Mouse (Mus musculus) embryonic facial prominence, embryonic 13.5 days (tissue): ENCODE data around the gene Rtn4ip1. TPM values are rescaled to one million over a fixed set of nuclear protein-coding genes. Genes with fewer than 3 reads are reported as not detected.
"Not testable (repeated sequence)": the region's sequence is repeated elsewhere in the genome, so short reads cannot be mapped to it uniquely, and the experiment has no call there.

Experiments
- ATAC-seq: fragments of 200-750 bp; cut with Nextera tagmentation; 2 replicates; pipeline ENCODE4 v1.8.0; 2017; ENCODE audit warnings: low read depth; ENCODE audit not compliant: insufficient number of reproducible peaks, insufficient read depth, low FRiP score, low TSS enrichment
- H3K27ac ChIP-seq: fragments of 300-500 bp; sonication (generic); 2 replicates; pipeline ENCODE4 v1.5.1; 2015; ENCODE audit warnings: moderate library complexity, mild to moderate bottlenecking, inconsistent platforms
- H3K27me3 ChIP-seq: fragments of 300-500 bp; sonication (generic); 2 replicates; pipeline ENCODE4 v1.6.1; 2015; ENCODE audit warnings: mild to moderate bottlenecking, inconsistent platforms
- H3K36me3 ChIP-seq: fragments of 300-500 bp; sonication (generic); 2 replicates; pipeline ENCODE4 v1.6.1; 2015; ENCODE audit warnings: mild to moderate bottlenecking, inconsistent platforms
- H3K4me1 ChIP-seq: fragments of 300-500 bp; sonication (generic); 2 replicates; pipeline ENCODE4 v1.6.1; 2015; ENCODE audit warnings: inconsistent platforms
- H3K4me2 ChIP-seq: fragments of 300-500 bp; sonication (generic); 2 replicates; pipeline ENCODE4 v1.6.1; 2015; ENCODE audit warnings: moderate library complexity, mild to moderate bottlenecking, inconsistent platforms
- H3K4me3 ChIP-seq: fragments of 300-500 bp; sonication (generic); 2 replicates; pipeline ENCODE4 v1.5.1; 2015; ENCODE audit warnings: mild to moderate bottlenecking, inconsistent platforms
- H3K9ac ChIP-seq: fragments of 300-500 bp; sonication (generic); 2 replicates; pipeline ENCODE4 v1.6.1; 2015; ENCODE audit warnings: mild to moderate bottlenecking, inconsistent platforms
- H3K9me3 ChIP-seq: fragments of 300-500 bp; sonication (generic); 2 replicates; pipeline ENCODE4 v1.6.1; 2016; ENCODE audit warnings: inconsistent platforms
- WGBS: fragments of 180-500 bp; shearing (Covaris S2); methylation state at CpG from one replicate; pipeline ENCODE4 v1.1.7; 2015; ENCODE audit warnings: mixed read lengths; 5-methylcytosine and 5-hydroxymethylcytosine counted together
- polyA plus RNA-seq: library from polyadenylated mRNA; unstranded; fragments of >200 nt; fragmentation: Nextera tagmentation; extraction: Ambion mirVana; gene quantifications from 2 replicates; pipeline ENCODE4 v1.2.1, GENCODE M21; 2015

Rtn4ip1 gene
- polyA plus RNA-seq, 1 experiment from 2014 or later, result 15.3 TPM

DNA sequence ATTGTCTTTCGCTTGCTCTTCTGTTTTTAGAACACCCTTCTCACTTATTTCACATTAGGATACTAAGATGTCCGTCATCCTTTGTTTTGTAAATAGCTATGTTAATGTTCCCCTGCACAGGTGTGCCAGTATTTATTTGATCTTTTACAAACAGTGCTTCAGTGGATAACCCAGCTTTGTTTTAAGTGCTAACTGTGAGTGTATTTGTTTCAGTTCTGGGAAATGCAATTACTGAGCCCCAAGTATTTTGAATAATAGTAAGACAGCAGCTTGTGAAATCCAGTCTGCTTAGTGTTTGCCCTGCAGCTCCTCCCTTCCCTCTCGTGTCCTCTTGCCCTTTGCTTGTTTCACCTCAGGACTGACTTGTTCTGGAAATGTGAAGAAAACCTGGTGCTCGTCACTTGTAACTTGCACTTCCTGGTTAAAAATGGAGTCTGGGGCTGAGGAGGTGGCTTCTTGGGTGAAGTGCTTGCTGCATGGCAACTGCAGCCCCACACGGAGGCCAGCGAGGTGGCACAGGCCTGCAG lies 37.6 kb downstream of the Rtn4ip1 start:
- Histone ChIP-seq H3K27ac (no peak overlapping the region), H3K4me3 (no peak overlapping the region)

DNA sequence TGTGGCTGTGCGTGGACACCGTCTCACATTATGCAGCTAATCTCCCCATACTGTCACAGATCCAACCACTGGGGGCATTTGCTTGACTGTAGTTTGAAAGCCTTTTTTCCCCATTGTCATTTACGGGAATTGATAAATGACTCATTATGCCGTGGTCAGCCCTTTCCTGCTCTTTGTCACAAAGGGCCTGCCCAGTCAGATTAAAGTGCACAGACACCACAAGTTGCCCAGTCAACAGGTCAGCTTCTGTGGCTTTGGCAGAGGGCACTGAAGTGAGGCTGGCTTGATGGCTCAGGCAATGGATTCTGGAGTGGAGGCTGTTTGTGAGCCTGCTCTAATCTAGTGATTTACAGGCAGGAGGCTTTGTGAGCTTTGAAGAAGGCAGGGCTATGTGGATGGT lies 42.1 kb downstream of the Rtn4ip1 start:
- H3K27me3 ChIP-seq, result no peaks in the 10 kb centered on the region

More for the DNA sequence above, 37.6 kb downstream of the Rtn4ip1 start:
- H3K27me3 ChIP-seq, result no peaks in the 10 kb centered on the region
- H3K36me3 ChIP-seq, result 0 out of 2 replicates have a peak, but pooled peaks cover 7% of the 10 kb centered on the region
- H3K4me1 ChIP-seq, result no peaks in the 10 kb centered on the region
- H3K4me2 ChIP-seq, result no peak overlapping the region
- no peak overlapping the region for H3K9ac ChIP-seq
- WGBS, result 79% methylated on average over 6 of the region's 6 CpGs
- H3K9me3 ChIP-seq, result no peaks in the 10 kb centered on the region
- no peak for ATAC-seq

DNA sequence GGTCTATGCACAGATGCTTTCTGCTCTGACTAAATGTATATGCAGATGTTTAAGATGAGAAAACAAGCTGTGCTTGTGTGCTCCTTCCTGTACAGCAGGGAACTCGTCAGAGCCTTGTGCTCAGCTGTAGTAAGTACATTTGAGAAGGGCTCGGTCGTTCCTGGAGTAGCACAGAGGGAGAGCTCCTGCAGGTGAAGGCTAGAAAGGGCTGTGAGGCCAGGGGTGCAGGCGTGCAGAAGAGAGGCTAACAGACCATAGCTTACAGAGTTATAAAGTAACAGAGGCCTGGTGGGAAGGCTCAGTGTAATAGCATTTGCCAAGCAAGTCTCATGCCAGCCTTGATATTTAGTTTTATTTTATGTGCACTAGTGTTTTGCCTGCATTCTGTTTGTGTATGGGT lies 43.8 kb downstream of the Rtn4ip1 start:
- H3K4me3 ChIP-seq, result no peak overlapping the region
- no peaks in the 10 kb centered on the region for H3K4me1 ChIP-seq
- H3K9ac ChIP-seq, result no peak overlapping the region
- no peak for ATAC-seq
- no peaks in the 10 kb centered on the region for H3K27me3 ChIP-seq
- no peak overlapping the region for H3K4me2 ChIP-seq
- H3K36me3 ChIP-seq, result peaks cover 18% of the 10 kb centered on the region
- 77% methylated on average over 4 of the region's 4 CpGs for WGBS
- no peak overlapping the region for H3K27ac ChIP-seq
- H3K9me3 ChIP-seq, result no peaks in the 10 kb centered on the region

More for the DNA sequence above, 42.1 kb downstream of the Rtn4ip1 start:
- Histone ChIP-seq H3K4me2 (no peak overlapping the region), H3K9ac (no peak overlapping the region), H3K36me3 (peaks cover 15% of the 10 kb centered on the region), H3K27ac (no peak overlapping the region), H3K9me3 (no peaks in the 10 kb centered on the region), H3K4me3 (no peak overlapping the region), H3K4me1 (no peaks in the 10 kb centered on the region)
- ATAC-seq, result no peak
- 70% methylated on average over 4 of the region's 4 CpGs for WGBS

DNA sequence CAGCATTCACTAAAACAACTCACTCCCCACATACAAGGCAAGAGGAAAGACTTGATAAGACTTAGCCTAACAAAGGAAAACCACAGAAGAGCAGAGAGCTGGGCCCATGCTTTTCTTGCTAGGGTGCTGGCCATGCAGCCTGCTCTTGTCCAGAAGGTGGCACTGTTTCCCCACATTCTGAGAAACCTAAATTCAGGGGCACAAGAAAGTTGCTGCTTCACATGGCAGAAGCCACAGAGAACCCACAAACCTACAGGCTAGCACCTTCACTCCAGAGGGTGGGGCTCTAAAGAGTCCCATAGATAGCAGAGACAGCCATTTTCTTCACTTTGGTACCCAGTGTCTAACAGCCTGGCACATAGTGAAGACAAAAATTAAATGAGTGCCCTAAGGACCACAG lies 52.3 kb downstream of the Rtn4ip1 start:
- ATAC-seq, result no peak
- H3K4me3 ChIP-seq, result no peak overlapping the region
- H3K27me3 ChIP-seq, result no peaks in the 10 kb centered on the region
- H3K27ac ChIP-seq, result no peak overlapping the region
- H3K4me2 ChIP-seq, result no peak overlapping the region
- 0 out of 2 replicates have a peak, but pooled peaks cover 3% of the 10 kb centered on the region for H3K36me3 ChIP-seq
- no peak overlapping the region for H3K9ac ChIP-seq
- H3K4me1 ChIP-seq, result no peaks in the 10 kb centered on the region
- H3K9me3 ChIP-seq, result no peaks in the 10 kb centered on the region

DNA sequence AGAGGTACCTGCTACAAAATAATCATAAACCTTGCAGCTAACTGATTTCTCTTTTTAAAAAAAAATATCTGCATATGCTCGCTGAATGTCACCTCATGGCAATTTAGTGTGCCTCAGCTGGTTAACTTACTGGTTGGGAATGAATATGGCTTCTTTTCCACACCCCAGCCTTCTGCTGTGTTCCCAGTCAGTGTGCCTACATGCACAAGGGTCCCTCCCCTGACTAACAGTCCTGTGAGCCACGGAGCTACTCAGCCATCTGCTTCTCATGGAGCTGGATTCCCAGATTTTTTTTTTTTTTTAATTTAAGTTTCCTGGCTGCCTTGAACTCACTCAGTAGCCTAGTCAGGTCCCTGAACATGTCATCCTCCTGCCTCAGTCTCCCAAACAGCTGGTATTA lies 63.3 kb downstream of the Rtn4ip1 start:
- ATAC-seq, result no peak
- no peak overlapping the region for H3K9ac ChIP-seq
- H3K4me3 ChIP-seq, result no peak overlapping the region
- H3K27me3 ChIP-seq, result no peaks in the 10 kb centered on the region
- H3K27ac ChIP-seq, result no peak overlapping the region
- no peaks in the 10 kb centered on the region for H3K9me3 ChIP-seq
- no peaks in the 10 kb centered on the region for H3K36me3 ChIP-seq
- 41% methylated on average over 2 of the region's 2 CpGs for WGBS
- H3K4me2 ChIP-seq, result no peak overlapping the region
- H3K4me1 ChIP-seq, result no peaks in the 10 kb centered on the region

DNA sequence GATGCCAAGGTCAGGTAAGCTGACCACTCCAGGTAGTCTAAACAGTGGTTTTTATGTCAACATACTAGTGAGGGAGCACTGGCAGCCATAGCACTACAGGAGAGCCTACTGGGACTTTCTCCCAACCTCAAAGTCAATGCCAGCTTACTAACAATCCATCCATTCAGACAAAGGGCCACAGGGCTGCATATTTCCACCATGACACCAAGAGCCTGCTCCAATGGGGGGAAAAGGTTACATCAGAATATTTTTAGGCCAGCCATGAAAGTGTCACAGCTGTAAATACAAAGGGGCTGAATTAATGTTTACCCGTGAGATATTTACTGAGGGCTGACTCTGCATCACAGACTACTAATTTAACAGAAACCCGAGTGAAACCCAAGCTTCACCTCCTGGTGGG lies 71.6 kb downstream of the Rtn4ip1 start:
- no peaks in the 10 kb centered on the region for H3K4me1 ChIP-seq
- ATAC-seq, result no peak
- H3K27me3 ChIP-seq, result no peaks in the 10 kb centered on the region
- H3K9me3 ChIP-seq, result no peaks in the 10 kb centered on the region
- no peak overlapping the region for H3K4me3 ChIP-seq
- H3K27ac ChIP-seq, result no peak overlapping the region
- no peaks in the 10 kb centered on the region for H3K36me3 ChIP-seq
- WGBS, result 59% methylated on average over 2 of the region's 2 CpGs
- H3K4me2 ChIP-seq, result no peak overlapping the region
- H3K9ac ChIP-seq, result no peak overlapping the region

DNA sequence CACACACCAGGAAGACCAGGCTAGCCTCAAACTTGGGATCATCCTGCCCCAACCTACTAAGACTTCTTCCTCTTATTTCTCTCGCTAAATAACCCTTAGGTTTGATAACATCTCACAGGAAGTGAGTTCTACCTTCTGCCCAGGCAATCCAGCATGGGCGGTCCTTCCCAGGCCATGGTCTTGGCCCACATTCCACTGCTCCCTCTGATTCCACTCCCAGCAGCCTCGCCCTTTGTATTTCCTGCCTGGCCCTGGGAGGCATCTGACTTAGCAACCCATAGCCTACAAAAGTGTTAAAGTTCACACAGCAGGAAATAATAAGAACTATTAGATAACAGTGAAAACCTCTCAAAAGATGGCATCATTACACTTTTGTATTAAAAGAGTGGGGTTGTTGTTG lies 75.7 kb downstream of the Rtn4ip1 start:
- 59% methylated on average over 3 of the region's 3 CpGs for WGBS
- Histone ChIP-seq H3K9ac (no peak overlapping the region), H3K27ac (no peak overlapping the region), H3K4me3 (no peak overlapping the region), H3K9me3 (no peaks in the 10 kb centered on the region), H3K4me2 (no peak overlapping the region), H3K36me3 (no peaks in the 10 kb centered on the region), H3K4me1 (no peaks in the 10 kb centered on the region), H3K27me3 (no peaks in the 10 kb centered on the region)
- ATAC-seq, result no peak

DNA sequence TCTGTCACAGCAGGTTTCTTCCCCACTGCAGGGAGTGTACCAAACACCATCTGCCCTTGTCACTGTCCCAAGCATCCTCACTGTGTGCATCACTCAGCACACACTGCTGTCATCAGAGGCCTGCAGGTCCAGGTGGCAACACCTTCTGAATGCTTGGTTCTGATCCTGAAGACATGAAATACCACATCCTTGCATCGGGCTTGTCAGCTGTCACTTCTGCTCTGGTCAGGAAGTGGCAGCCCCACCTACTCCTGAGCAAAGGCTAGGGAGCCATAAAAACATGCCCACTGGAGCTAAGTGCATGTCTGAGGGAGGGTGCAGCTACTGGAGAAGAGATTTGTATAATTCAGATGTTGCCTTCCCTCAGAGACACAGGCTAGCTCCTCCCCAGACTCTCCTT lies 78.5 kb downstream of the Rtn4ip1 start:
- H3K27me3 ChIP-seq, result no peaks in the 10 kb centered on the region
- H3K4me1 ChIP-seq, result no peaks in the 10 kb centered on the region
- no peak overlapping the region for H3K4me3 ChIP-seq
- H3K36me3 ChIP-seq, result no peaks in the 10 kb centered on the region
- H3K27ac ChIP-seq, result no peak overlapping the region
- no peaks in the 10 kb centered on the region for H3K9me3 ChIP-seq
- no peak overlapping the region for H3K9ac ChIP-seq
- H3K4me2 ChIP-seq, result no peak overlapping the region
- WGBS, result 65% methylated on average over 1 of the region's 1 CpGs
- ATAC-seq, result no peak

DNA sequence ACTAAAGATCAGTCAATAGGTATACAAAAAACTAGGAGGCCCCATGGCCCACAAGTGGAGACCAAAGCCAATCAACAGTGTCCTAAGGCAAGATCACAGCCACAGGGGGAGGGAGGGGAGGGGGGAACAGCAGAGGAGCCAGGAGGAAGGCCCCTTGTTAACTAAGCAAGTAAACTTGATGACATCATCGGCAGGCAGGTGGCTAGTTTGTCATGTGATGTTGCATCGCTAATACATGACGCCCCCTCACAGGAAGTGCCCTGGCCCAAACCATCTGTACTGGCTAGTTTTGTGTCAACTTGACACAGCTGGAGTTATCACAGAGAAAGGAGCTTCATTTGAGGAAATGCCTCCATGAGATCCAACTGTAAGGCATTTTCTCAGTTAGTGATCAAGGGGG lies 79.1 kb downstream of the Rtn4ip1 start:
- WGBS, result 86% methylated on average over 3 of the region's 3 CpGs
- H3K4me3 ChIP-seq, result not testable (repeated sequence)

DNA sequence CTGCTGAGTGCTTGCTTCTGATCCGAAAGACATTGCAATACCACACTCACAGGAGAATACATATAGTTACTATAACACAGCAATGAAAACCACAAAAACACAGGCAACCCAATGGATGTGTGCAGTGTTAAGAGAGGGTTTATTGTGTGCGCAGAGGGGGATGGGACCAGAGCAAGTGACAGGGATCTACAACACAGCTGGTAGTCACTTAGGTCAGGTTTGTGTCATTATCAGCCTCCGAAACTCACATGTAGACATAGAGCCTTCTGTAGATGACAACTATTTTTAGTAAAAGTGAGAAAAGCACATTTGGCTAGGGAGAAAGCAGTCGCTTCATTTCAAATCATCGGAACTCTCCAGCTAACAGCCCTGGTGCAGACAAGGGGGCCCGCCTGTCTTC lies 80.9 kb downstream of the Rtn4ip1 start:
- H3K4me3 ChIP-seq, result no peak overlapping the region
- no peaks in the 10 kb centered on the region for H3K9me3 ChIP-seq
- H3K27ac ChIP-seq, result no peak overlapping the region
- no peaks in the 10 kb centered on the region for H3K27me3 ChIP-seq
- WGBS, result 87% methylated on average over 6 of the region's 6 CpGs
- ATAC-seq, result no peak
- no peaks in the 10 kb centered on the region for H3K4me1 ChIP-seq
- no peak overlapping the region for H3K9ac ChIP-seq
- no peaks in the 10 kb centered on the region for H3K36me3 ChIP-seq
- no peak overlapping the region for H3K4me2 ChIP-seq

More for the DNA sequence above, 79.1 kb downstream of the Rtn4ip1 start:
- H3K9me3 ChIP-seq, H3K4me1 ChIP-seq, H3K4me2 ChIP-seq, H3K27me3 ChIP-seq, ATAC-seq, H3K27ac ChIP-seq, H3K9ac ChIP-seq, H3K36me3 ChIP-seq: not testable (repeated sequence)

DNA sequence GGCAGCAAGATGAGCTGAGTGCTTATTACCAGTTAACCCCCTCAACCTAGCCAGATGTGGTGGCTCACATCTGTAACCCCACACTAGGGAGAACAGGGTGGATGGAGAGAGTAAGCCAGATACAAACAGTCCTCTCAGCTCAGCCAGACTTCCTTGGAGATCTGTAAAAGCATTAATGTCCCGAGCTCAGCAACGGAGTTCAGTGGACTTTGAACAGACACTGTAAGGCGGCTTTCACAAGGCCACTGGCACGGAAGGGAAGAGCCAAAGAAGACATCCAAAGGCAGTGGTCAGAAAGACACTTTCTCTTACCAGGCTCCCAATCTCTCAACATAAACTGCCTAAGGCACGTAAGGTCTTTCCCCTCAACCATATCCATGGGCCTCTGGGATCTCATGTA lies 81.6 kb downstream of the Rtn4ip1 start:
- Histone ChIP-seq H3K27ac (no peak overlapping the region), H3K27me3 (no peaks in the 10 kb centered on the region), H3K9ac (no peak overlapping the region), H3K9me3 (no peaks in the 10 kb centered on the region), H3K36me3 (no peaks in the 10 kb centered on the region), H3K4me1 (no peaks in the 10 kb centered on the region), H3K4me3 (no peak overlapping the region), H3K4me2 (no peak overlapping the region)
- 81% methylated on average over 5 of the region's 5 CpGs for WGBS
- ATAC-seq, result no peak

DNA sequence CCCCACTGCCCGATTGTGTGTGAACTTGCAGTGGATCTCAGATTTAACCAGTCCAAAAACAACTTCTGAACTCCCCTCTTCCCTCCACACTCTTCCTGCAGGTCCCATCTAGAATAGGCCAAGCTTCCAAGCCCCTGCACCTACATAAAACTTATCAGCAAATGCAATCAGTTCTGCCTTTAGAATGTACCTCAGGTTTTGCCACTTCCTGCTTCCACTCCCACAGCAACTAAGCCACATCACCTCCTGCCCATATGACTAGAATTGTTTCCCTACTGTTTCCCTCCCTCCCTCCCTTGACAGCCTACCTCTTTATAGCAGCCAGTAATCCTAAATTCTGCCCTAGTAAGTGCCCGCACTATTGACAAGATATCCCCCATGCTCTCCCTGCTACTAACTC lies 82.3 kb downstream of the Rtn4ip1 start:
- Histone ChIP-seq H3K4me1 (no peaks in the 10 kb centered on the region), H3K27me3 (no peaks in the 10 kb centered on the region), H3K36me3 (no peaks in the 10 kb centered on the region), H3K27ac (no peak overlapping the region), H3K4me3 (no peak overlapping the region), H3K9ac (no peak overlapping the region), H3K4me2 (no peak overlapping the region), H3K9me3 (no peaks in the 10 kb centered on the region)
- 92% methylated on average over 2 of the region's 2 CpGs for WGBS
- ATAC-seq, result no peak

DNA sequence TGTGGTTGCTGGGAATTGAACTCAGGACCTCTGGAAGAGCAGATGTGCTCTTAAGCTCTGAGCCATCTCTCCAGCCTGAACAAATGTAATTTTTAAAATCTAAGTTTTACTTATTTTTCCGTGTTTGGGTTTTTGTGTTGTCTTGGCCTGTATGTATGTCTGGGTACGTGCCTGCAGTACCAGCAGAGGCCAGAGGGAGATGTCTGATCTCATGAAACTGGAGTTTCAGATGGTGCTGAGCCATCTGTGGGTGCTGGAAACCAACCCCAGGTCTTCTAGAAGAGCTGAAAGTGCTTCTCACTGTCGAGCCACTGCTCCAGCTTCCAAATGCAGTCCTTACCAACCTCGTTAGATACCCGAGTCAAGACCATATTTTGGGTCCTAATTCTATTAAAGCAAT lies 89.7 kb downstream of the Rtn4ip1 start:
- no peaks in the 10 kb centered on the region for H3K9me3 ChIP-seq
- no peak overlapping the region for H3K27ac ChIP-seq
- H3K4me3 ChIP-seq, result no peak overlapping the region
- no peaks in the 10 kb centered on the region for H3K27me3 ChIP-seq
- no peak overlapping the region for H3K9ac ChIP-seq
- no peaks in the 10 kb centered on the region for H3K36me3 ChIP-seq
- 88% methylated on average over 5 of the region's 5 CpGs for WGBS
- no peak for ATAC-seq
- no peak overlapping the region for H3K4me2 ChIP-seq
- H3K4me1 ChIP-seq, result no peaks in the 10 kb centered on the region
